In the genomic region with DNA sequence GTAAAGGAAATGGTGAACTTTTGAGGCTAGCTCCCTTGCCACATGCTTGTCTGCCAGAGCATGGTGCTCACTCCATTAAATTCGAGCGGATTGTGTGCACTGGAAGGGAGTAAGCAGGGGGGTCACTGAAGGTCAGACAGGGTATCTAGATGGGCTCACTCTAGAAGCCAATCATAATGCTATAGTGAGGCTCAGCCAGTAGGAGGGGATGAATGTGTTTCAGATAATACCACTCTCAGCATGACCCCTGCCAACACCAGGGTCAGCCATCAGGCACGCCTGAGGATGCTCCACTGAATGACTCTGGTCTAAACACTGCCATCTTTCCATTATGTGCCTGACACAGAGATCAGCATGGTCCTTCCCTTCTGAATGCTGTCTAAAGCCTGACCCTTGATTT, we compare ENCODE assay signal across 26 mouse cellular contexts.
A peak's percentile ranks its signal among the peaks of the same experiment; 100 is the strongest.
DNase-seq lines count a peak whose midpoint lies in the region; ATAC-seq lines count a peak whose summit lies in the region.
"Had no signal": no experiment of that assay in that cellular context is flagged by ENCODE, and none has a peak within 500 bp of the region (broad histone marks: within the 10 kb centered on the region; RNA-seq: fewer than 3 reads in every experiment).

No protein-coding gene starts in this region.

- ATAC-seq in hindbrain, embryonic 14.5 days (ENCODE audit: low FRiP score): no peak
- ATAC-seq in midbrain, embryonic 16.5 days: no peak
- peak; percentile 45; the same call in 1 of the 2 replicates for ATAC-seq in midbrain, embryonic 13.5 days
- ATAC-seq: forebrain, postnatal 0 days; hindbrain, postnatal 0 days; intestine, embryonic 15.5 days had no signal

- 24% methylated on average over 3 of the region's 3 CpGs for WGBS in hindbrain, embryonic 10.5 days
- 16% methylated on average over 3 of the region's 3 CpGs for WGBS in hindbrain, embryonic 14.5 days
- 18% methylated on average over 3 of the region's 3 CpGs for WGBS in midbrain, embryonic 10.5 days
- WGBS in midbrain, embryonic 16.5 days: 31% methylated on average over 3 of the region's 3 CpGs
- WGBS in midbrain, embryonic 13.5 days: 15% methylated on average over 3 of the region's 3 CpGs

- H3K9me3 ChIP-seq in hindbrain, embryonic 10.5 days: no peaks in the 10 kb centered on the region
- H3K9me3 ChIP-seq in hindbrain, embryonic 14.5 days (ENCODE audit: control insufficient read depth, low read length): no peaks in the 10 kb centered on the region
- no peaks in the 10 kb centered on the region for H3K9me3 ChIP-seq in midbrain, embryonic 10.5 days (replicated peaks)
- no peaks in the 10 kb centered on the region for H3K9me3 ChIP-seq in midbrain, embryonic 16.5 days (replicated peaks; ENCODE audit: control insufficient read depth, low read length, poor library complexity, severe bottlenecking)
- no peaks in the 10 kb centered on the region for H3K9me3 ChIP-seq in midbrain, embryonic 13.5 days
- H3K9me3 ChIP-seq: embryonic facial prominence, embryonic 13.5 days; forebrain, embryonic 12.5 days; intestine, embryonic 15.5 days; limb, embryonic 15.5 days; neural tube, embryonic 13.5 days had no signal

- no peak overlapping the region for H3K27ac ChIP-seq in hindbrain, embryonic 10.5 days
- H3K27ac ChIP-seq in hindbrain, embryonic 14.5 days: no peak overlapping the region
- no peak overlapping the region for H3K27ac ChIP-seq in midbrain, embryonic 10.5 days (replicated peaks)
- no peak overlapping the region for H3K27ac ChIP-seq in midbrain, embryonic 16.5 days (ENCODE audit: low read length)
- no peak overlapping the region for H3K27ac ChIP-seq in midbrain, embryonic 13.5 days
- H3K27ac ChIP-seq: embryonic facial prominence, embryonic 13.5 days; forebrain, embryonic 12.5 days; hindbrain, postnatal 0 days; intestine, embryonic 15.5 days; layer of hippocampus, adult 2 months; limb, embryonic 15.5 days; liver, embryonic 14.5 days; neural tube, embryonic 13.5 days had no signal

- no peaks in the 10 kb centered on the region for H3K27me3 ChIP-seq in hindbrain, embryonic 10.5 days (ENCODE audit: insufficient read depth, poor library complexity, severe bottlenecking)
- no peaks in the 10 kb centered on the region for H3K27me3 ChIP-seq in hindbrain, embryonic 14.5 days (ENCODE audit: control insufficient read depth, insufficient read depth, low read length)
- H3K27me3 ChIP-seq in midbrain, embryonic 10.5 days (ENCODE audit: low read depth, poor library complexity, severe bottlenecking): no peaks in the 10 kb centered on the region
- no peaks in the 10 kb centered on the region for H3K27me3 ChIP-seq in midbrain, embryonic 16.5 days (ENCODE audit: control insufficient read depth, insufficient read depth, low read depth, low read length)
- H3K27me3 ChIP-seq in midbrain, embryonic 13.5 days: no peaks in the 10 kb centered on the region
- H3K27me3 ChIP-seq: embryonic facial prominence, embryonic 13.5 days; forebrain, embryonic 12.5 days; intestine, embryonic 15.5 days; limb, embryonic 15.5 days; neural tube, embryonic 13.5 days had no signal

- H3K36me3 ChIP-seq in hindbrain, embryonic 10.5 days: no peaks in the 10 kb centered on the region
- H3K36me3 ChIP-seq in hindbrain, embryonic 14.5 days (replicated peaks; ENCODE audit: control insufficient read depth, insufficient read depth): no peaks in the 10 kb centered on the region
- no peaks in the 10 kb centered on the region for H3K36me3 ChIP-seq in midbrain, embryonic 10.5 days
- no peaks in the 10 kb centered on the region for H3K36me3 ChIP-seq in midbrain, embryonic 16.5 days (ENCODE audit: control insufficient read depth, insufficient read depth, low read length)
- H3K36me3 ChIP-seq in midbrain, embryonic 13.5 days: no peaks in the 10 kb centered on the region
- H3K36me3 ChIP-seq: embryonic facial prominence, embryonic 13.5 days; forebrain, embryonic 12.5 days; intestine, embryonic 15.5 days; limb, embryonic 15.5 days; neural tube, embryonic 13.5 days had no signal

- no peak overlapping the region for H3K4me3 ChIP-seq in hindbrain, embryonic 10.5 days
- H3K4me3 ChIP-seq in hindbrain, embryonic 14.5 days (replicated peaks; ENCODE audit: low read length): no peak overlapping the region
- no peak overlapping the region for H3K4me3 ChIP-seq in midbrain, embryonic 10.5 days
- no peak overlapping the region for H3K4me3 ChIP-seq in midbrain, embryonic 16.5 days (ENCODE audit: low read depth, low read length)
- no peak overlapping the region for H3K4me3 ChIP-seq in midbrain, embryonic 13.5 days (replicated peaks)
- H3K4me3 ChIP-seq: embryonic facial prominence, embryonic 13.5 days; forebrain, embryonic 12.5 days; intestine, embryonic 15.5 days; layer of hippocampus, adult 2 months; limb, embryonic 15.5 days; myocyte; neural tube, embryonic 13.5 days had no signal

- H3K4me1 ChIP-seq in hindbrain, embryonic 10.5 days (replicated peaks): peaks cover 15% of the 10 kb centered on the region
- H3K4me1 ChIP-seq in hindbrain, embryonic 14.5 days (replicated peaks; ENCODE audit: control insufficient read depth, insufficient read depth, low read length): no peaks in the 10 kb centered on the region
- H3K4me1 ChIP-seq in midbrain, embryonic 10.5 days: peaks cover 14% of the 10 kb centered on the region
- no peaks in the 10 kb centered on the region for H3K4me1 ChIP-seq in midbrain, embryonic 16.5 days (ENCODE audit: control insufficient read depth, insufficient read depth, low read length)
- H3K4me1 ChIP-seq in midbrain, embryonic 13.5 days (replicated peaks): no peaks in the 10 kb centered on the region
- H3K4me1 ChIP-seq: embryonic facial prominence, embryonic 13.5 days; forebrain, embryonic 12.5 days; intestine, embryonic 15.5 days; limb, embryonic 15.5 days had no signal

- DNase-seq in hindbrain, embryonic 10.5 days (ENCODE audit: low spot score): peak; percentile 25
- DNase-seq in hindbrain, embryonic 14.5 days (ENCODE audit: low spot score): no peak
- peak; percentile 13 for DNase-seq in midbrain, embryonic 10.5 days (ENCODE audit: low spot score)
- DNase-seq in embryo, embryonic 10 days (ENCODE audit: low spot score): peak; percentile 38
- DNase-seq in adrenal gland, postnatal 36 days: no peak
- DNase-seq: adrenal gland, postnatal 14 days; cerebellum, adult 11-12 months; cerebellum, postnatal 10 days; forebrain, postnatal 0 days; heart, postnatal 14 days; kidney, adult 2 months; kidney, postnatal 36 days; lung, embryonic 14.5 days; lung, postnatal 14 days; thymus, postnatal 4 days had no signal

- no peak overlapping the region for H3K4me2 ChIP-seq in hindbrain, embryonic 14.5 days (replicated peaks)
- H3K4me2 ChIP-seq in midbrain, embryonic 16.5 days (ENCODE audit: low read length): no peak overlapping the region
- no peak overlapping the region for H3K4me2 ChIP-seq in midbrain, embryonic 13.5 days (replicated peaks)
- H3K4me2 ChIP-seq: embryonic facial prominence, embryonic 13.5 days; forebrain, embryonic 12.5 days; intestine, embryonic 15.5 days; limb, embryonic 15.5 days; lung, embryonic 14.5 days; neural tube, embryonic 13.5 days had no signal

- H3K9ac ChIP-seq in hindbrain, embryonic 14.5 days: no peak overlapping the region
- H3K9ac ChIP-seq in midbrain, embryonic 16.5 days (ENCODE audit: low read depth, low read length): no peak overlapping the region
- H3K9ac ChIP-seq in midbrain, embryonic 13.5 days (replicated peaks): no peak overlapping the region
- H3K9ac ChIP-seq: embryonic facial prominence, embryonic 13.5 days; forebrain, embryonic 12.5 days; forebrain, postnatal 0 days; intestine, embryonic 15.5 days; limb, embryonic 15.5 days; liver, embryonic 14.5 days; lung, embryonic 14.5 days; neural tube, embryonic 13.5 days had no signal

Comparison
In these comparisons a context has a peak if more than half of its experiments do, and no peak if none do; other contexts are left out.
1. DNase-seq: peak in hindbrain, embryonic 10.5 days (single experiment), midbrain, embryonic 10.5 days (single experiment) and embryo, embryonic 10 days (single experiment); none in hindbrain, embryonic 14.5 days (single experiment) and adrenal gland, postnatal 36 days (0 of 2).